Mouse (Mus musculus) brain, embryonic 14.5 days (tissue): ENCODE measurements around the gene Ube4b.

ENCODE experiments used
- CTCF ChIP-seq: fragments of 200-500 bp; IDR thresholded peaks from 2 replicates; pipeline ENCODE4 v1.5.1; 2012; ENCODE audit warnings: inconsistent platforms, mild to moderate bottlenecking, moderate library complexity, borderline replicate concordance; ENCODE audit not compliant: insufficient read depth, insufficient read length; ENCODE audit errors: extremely low read depth
- POLR2A ChIP-seq: fragments of 200-500 bp; IDR thresholded peaks from 2 replicates; pipeline ENCODE4 v1.6.1; 2012; ENCODE audit warnings: mild to moderate bottlenecking, inconsistent platforms, borderline replicate concordance; ENCODE audit not compliant: poor library complexity, insufficient read depth, insufficient read length, severe bottlenecking; ENCODE audit errors: extremely low read depth

GRCm38 (mm10) chr4:149461579-149462304 is 35.2 kb upstream of the Ube4b start:
- no peak for TF ChIP-seq POLR2A
- TF ChIP-seq CTCF, result no peak
